Comparison of ENCODE assay signal across 21 mouse cellular contexts in genomic region chr7:92105956-92106355, GRCm38 (mm10).
DNase-seq lines count a peak whose midpoint lies in the region; ATAC-seq lines count a peak whose summit lies in the region.
"Had no signal": no experiment of that assay in that cellular context is flagged by ENCODE, and none has a peak within 500 bp of the region (broad histone marks: within the 10 kb centered on the region; RNA-seq: fewer than 3 reads in every experiment).

No protein-coding gene starts in this region.

- no peaks in the 10 kb centered on the region for H3K27me3 ChIP-seq in heart, embryonic 15.5 days
- no peaks in the 10 kb centered on the region; the same call in 1 of the 2 replicates for H3K27me3 ChIP-seq in heart, embryonic 12.5 days (replicated peaks)
- H3K27me3 ChIP-seq in midbrain, embryonic 14.5 days (ENCODE audit: control insufficient read depth, insufficient read depth, low read length) = no peaks in the 10 kb centered on the region
- H3K27me3 ChIP-seq in midbrain, embryonic 13.5 days = no peaks in the 10 kb centered on the region; the same call in 1 of the 2 replicates

- no peak overlapping the region for H3K9ac ChIP-seq in heart, embryonic 15.5 days
- no peak overlapping the region for H3K9ac ChIP-seq in heart, embryonic 12.5 days
- H3K9ac ChIP-seq in midbrain, embryonic 14.5 days (replicated peaks; ENCODE audit: low read length) = no peak overlapping the region; the same call in 1 of the 2 replicates
- H3K9ac ChIP-seq in midbrain, embryonic 13.5 days (replicated peaks) = no peak overlapping the region
- H3K9ac ChIP-seq: limb, embryonic 12.5 days; liver, postnatal 0 days had no signal

- WGBS in heart, embryonic 15.5 days = 64% methylated on average over 2 of the region's 2 CpGs
- WGBS in heart, embryonic 12.5 days = 58% methylated on average over 2 of the region's 2 CpGs
- 91% methylated on average over 2 of the region's 2 CpGs for WGBS in midbrain, embryonic 14.5 days
- 89% methylated on average over 2 of the region's 2 CpGs for WGBS in midbrain, embryonic 13.5 days

- ATAC-seq in heart, embryonic 15.5 days (replicated peaks; ENCODE audit: insufficient number of reproducible peaks, insufficient read depth, low FRiP score, low read depth) = no peak
- ATAC-seq in heart, embryonic 12.5 days (ENCODE audit: insufficient number of reproducible peaks, low FRiP score) = no peak
- peak; percentile 2; the same call in 1 of the 2 replicates for ATAC-seq in midbrain, embryonic 14.5 days (ENCODE audit: low FRiP score, low TSS enrichment)
- ATAC-seq in midbrain, embryonic 13.5 days = no peak; the same call in 1 of the 2 replicates
- ATAC-seq in CD4-positive, CD25-positive, alpha-beta regulatory T cell, adult 4 months = no peak
- ATAC-seq: activated CD4-positive, CD25-positive, alpha-beta regulatory T cell, adult 4 months; liver, postnatal 0 days; lung, postnatal 0 days had no signal

- no peak overlapping the region for H3K4me2 ChIP-seq in heart, embryonic 15.5 days
- H3K4me2 ChIP-seq in heart, embryonic 12.5 days = no peak overlapping the region
- no peak overlapping the region for H3K4me2 ChIP-seq in midbrain, embryonic 14.5 days (ENCODE audit: low read length)
- no peak overlapping the region for H3K4me2 ChIP-seq in midbrain, embryonic 13.5 days (replicated peaks)
- H3K4me2 ChIP-seq: limb, embryonic 12.5 days; liver, embryonic 11.5 days had no signal

- H3K9me3 ChIP-seq in heart, embryonic 15.5 days (replicated peaks) = no peaks in the 10 kb centered on the region; the same call in 1 of the 2 replicates
- H3K9me3 ChIP-seq in heart, embryonic 12.5 days (replicated peaks) = 0 out of 2 replicates have a peak, but pooled peaks cover 4% of the 10 kb centered on the region
- H3K9me3 ChIP-seq in midbrain, embryonic 14.5 days (ENCODE audit: control insufficient read depth, low read length) = no peaks in the 10 kb centered on the region
- H3K9me3 ChIP-seq in midbrain, embryonic 13.5 days = peaks cover 4% of the 10 kb centered on the region; the same call in 1 of the 2 replicates
- H3K9me3 ChIP-seq: forebrain, embryonic 10.5 days; limb, embryonic 12.5 days had no signal

- no peak overlapping the region for H3K4me3 ChIP-seq in heart, embryonic 15.5 days
- H3K4me3 ChIP-seq in heart, embryonic 12.5 days = no peak overlapping the region
- no peak overlapping the region for H3K4me3 ChIP-seq in midbrain, embryonic 14.5 days (replicated peaks; ENCODE audit: low read depth, low read length)
- no peak overlapping the region for H3K4me3 ChIP-seq in midbrain, embryonic 13.5 days (replicated peaks)
- H3K4me3 ChIP-seq: forebrain, embryonic 10.5 days; heart, adult 2 months; limb, embryonic 12.5 days had no signal

- H3K27ac ChIP-seq in heart, embryonic 15.5 days = peak overlapping the region; percentile 24; the same call in 1 of the 2 replicates
- no peak overlapping the region for H3K27ac ChIP-seq in heart, embryonic 12.5 days (ENCODE audit: poor library complexity, severe bottlenecking)
- no peak overlapping the region for H3K27ac ChIP-seq in midbrain, embryonic 14.5 days (replicated peaks; ENCODE audit: low read depth, low read length)
- no peak overlapping the region for H3K27ac ChIP-seq in midbrain, embryonic 13.5 days
- H3K27ac ChIP-seq: forebrain, embryonic 10.5 days; heart, adult 2 months; kidney, postnatal 0 days; limb, embryonic 12.5 days; macrophage had no signal

- H3K4me1 ChIP-seq in heart, embryonic 15.5 days (replicated peaks) = no peaks in the 10 kb centered on the region
- no peaks in the 10 kb centered on the region for H3K4me1 ChIP-seq in heart, embryonic 12.5 days (replicated peaks)
- H3K4me1 ChIP-seq in midbrain, embryonic 14.5 days (ENCODE audit: control insufficient read depth, insufficient read depth, low read length) = no peaks in the 10 kb centered on the region
- H3K4me1 ChIP-seq in midbrain, embryonic 13.5 days (replicated peaks) = no peaks in the 10 kb centered on the region
- H3K4me1 ChIP-seq: forebrain, embryonic 10.5 days; limb, embryonic 12.5 days had no signal

- no peak for DNase-seq in midbrain, embryonic 14.5 days
- DNase-seq in cerebellum, adult 8-10 months = peak; percentile 27
- DNase-seq in c-Kit-positive CD71-positive TER-119-positive erythroid progenitor cells, embryonic 14.5 days (ENCODE audit: low spot score) = no peak
- DNase-seq: adrenal gland, adult 8-10 months; B cell, adult 2 months; gastrocnemius, postnatal 36 days; heart, adult 2 months; kidney, adult 2 months; liver, postnatal 0 days; right cerebral cortex, postnatal 14 days had no signal

- no peaks in the 10 kb centered on the region for H3K36me3 ChIP-seq in heart, embryonic 15.5 days
- H3K36me3 ChIP-seq in heart, embryonic 12.5 days = no peaks in the 10 kb centered on the region
- H3K36me3 ChIP-seq in midbrain, embryonic 14.5 days (ENCODE audit: control insufficient read depth, insufficient read depth, low read length) = no peaks in the 10 kb centered on the region
- H3K36me3 ChIP-seq in midbrain, embryonic 13.5 days = no peaks in the 10 kb centered on the region
- H3K36me3 ChIP-seq: forebrain, embryonic 10.5 days; limb, embryonic 12.5 days had no signal
